Mouse (Mus musculus) cerebellum, adult (tissue): ENCODE measurements around the gene Egfl7.

Source experiments
- ATAC-seq: cut with Nextera tagmentation; 2 replicates; pipeline ENCODE4 v1.9.2; 2017; ENCODE audit warnings: mild to moderate bottlenecking, moderate library complexity, mixed read lengths; ENCODE audit not compliant: insufficient number of reproducible peaks, low FRiP score, low TSS enrichment

The Egfl7 gene

DNA sequence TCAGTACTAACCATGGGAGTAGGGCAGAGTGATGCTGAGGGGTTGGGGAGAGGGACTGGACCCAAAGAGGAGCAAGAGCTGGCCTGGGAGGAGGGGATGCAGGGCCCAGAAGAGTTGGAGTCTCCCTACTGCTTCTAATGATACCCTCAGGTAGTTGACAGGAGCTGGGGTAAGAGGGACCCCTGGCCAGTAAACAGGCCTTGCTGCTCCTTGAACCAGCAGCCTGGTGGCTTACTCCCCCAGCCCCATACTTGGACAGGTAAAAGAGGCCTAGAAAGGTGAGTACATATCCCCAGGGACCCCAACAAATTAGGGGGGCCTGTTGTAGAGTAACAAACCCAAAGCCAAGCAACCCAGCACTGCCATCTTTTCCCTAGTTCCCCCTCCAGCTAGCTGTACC lies 29.0 kb downstream of the Egfl7 start:
- ATAC-seq: no peak

DNA sequence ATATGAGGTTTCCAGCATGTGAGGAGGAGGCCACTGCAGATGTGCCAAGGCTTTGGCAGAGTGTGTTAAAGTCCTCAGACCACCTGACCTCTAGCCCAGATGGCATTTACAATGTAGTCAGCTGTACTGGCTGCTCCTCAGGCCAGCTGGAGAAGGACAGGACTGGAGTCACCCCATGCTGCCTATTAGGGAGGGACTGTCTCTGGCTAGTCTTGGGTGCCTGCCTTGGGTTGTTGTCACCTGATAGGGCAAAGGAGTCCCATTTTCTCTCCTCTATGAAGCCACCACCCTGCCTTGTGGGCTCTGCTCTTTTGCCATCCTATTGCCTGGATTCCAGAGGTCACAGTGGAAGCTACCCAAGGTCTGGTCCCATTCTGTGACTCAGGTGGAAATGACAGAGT lies 29.4 kb downstream of the Egfl7 start:
- no peak for ATAC-seq

DNA sequence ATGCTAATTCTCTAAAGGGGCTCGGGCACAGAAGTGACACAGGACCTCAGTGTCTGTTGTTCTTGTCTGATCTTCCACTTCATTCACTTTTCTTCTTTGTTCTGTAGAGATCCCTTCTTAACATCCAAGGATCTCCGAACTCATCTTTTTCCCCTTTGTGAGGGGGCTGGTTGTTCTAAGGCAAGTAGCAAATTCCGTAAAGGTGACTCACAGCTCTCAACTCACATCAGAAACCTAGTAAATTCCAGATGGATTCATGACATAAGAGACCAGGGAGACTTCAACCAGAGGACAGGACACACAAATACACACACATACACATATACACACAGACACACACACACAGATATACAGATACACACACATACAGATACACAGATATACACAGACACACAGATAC lies 30.7 kb downstream of the Egfl7 start:
- ATAC-seq: no peak

DNA sequence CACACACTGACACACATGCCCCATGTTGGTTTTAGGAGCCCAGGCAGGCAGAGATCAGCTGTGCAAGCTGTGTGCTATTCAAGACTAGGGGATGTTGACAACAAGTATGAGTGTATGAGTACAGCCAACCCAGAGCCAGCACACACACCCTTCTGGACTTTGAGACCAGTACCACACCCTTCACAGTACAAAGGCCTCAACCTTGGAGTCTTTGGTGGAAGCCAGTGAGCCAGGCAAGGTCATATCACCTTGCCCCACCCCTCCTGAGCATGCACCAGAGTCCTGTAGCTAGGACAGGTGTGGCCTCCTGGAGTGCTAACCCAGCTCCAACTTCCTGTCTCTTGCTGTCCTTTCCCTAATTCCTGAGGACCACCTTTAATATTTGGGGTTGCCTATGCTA lies 31.2 kb downstream of the Egfl7 start:
- no peak for ATAC-seq

DNA sequence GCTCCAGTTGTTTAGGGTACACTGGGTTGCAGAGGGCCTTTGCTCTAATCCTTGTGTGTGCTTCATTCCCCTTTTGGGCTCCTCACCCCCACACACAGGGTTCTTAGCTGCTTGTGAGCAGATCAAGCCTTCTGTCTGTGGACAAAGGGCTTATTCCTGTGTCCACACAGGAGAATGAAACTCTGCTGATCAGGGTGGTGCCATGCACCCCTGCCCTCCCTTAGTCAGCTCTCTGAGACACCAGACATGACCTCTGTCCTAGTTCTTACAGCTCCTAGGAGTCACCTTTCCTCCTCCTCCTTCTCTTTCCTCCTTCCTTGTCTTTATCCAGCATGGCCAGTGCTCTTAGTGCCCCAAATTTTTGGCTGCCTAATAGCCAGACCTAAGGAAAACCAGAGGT lies 32.1 kb downstream of the Egfl7 start:
- no peak for ATAC-seq

DNA sequence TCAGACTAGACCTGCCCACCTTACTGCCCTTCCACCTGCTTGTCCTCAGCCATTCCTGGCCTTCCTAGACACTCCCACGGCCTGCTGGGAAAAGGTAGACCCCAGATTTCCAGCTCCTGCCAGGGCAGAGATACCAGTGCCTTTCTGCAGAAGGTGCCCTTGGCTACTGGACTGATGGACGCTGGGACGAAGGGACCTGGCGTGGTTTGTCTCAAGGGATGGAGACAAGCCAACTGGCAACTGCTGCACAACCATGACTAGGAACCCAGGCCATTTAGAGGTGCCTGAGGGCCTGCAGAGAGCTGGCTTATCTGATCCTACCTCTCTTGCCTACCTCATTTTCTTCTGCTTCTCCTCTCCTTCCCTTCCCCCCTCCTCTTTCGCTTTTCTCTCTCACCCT lies 35.1 kb downstream of the Egfl7 start:
- no peak for ATAC-seq

DNA sequence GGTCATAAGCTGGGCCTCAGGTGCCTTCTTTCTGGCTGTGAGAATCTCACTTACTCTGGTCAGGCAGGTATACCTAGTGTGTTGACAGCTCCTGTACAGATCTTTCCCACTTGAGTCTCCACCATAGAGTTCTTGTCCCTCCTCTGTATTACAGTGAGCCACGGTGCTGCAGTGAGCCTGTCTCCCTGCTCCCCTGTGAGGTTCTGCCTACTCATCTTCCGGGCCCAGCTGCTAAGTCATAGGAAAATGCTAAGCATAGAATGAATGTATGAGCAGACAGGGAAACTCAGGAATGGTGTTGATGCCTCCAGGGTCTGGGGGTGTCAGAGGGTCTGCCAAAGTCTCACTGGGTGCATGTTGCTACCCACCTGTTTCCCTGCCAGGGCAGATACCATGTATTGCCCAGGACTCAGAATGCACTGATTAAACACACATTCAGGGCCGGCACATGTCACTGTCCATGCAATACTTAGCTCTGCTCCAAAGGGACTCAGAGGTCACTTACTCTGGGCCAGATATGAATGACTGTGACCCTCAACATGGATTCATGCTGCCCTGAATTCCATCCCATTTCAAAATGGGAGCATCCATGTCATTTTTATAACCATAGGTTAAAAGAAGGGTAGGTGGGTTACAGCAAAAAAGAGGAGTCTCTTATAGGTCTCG lies 35.8 kb downstream of the Egfl7 start:
- ATAC-seq: no peak

DNA sequence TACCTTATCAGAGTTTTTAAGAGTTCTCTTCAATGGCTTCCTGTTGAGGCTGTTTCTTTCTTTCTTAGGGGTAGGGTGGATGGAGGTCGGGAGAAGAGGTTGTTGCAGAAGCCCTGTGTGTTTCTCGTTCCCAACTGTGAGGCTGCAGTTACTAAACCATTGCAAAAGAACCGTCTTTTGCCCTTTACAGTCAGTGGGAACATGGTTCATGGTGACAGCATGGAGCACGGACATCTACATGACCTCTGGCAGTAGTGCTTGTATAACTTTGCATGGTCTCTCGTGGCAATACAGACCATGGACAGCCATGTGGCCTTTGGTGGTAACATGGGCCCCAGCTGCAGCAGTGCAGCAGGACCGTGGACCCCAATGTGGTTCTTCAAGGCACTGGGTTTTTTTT lies 37.5 kb downstream of the Egfl7 start:
- ATAC-seq: no peak

DNA sequence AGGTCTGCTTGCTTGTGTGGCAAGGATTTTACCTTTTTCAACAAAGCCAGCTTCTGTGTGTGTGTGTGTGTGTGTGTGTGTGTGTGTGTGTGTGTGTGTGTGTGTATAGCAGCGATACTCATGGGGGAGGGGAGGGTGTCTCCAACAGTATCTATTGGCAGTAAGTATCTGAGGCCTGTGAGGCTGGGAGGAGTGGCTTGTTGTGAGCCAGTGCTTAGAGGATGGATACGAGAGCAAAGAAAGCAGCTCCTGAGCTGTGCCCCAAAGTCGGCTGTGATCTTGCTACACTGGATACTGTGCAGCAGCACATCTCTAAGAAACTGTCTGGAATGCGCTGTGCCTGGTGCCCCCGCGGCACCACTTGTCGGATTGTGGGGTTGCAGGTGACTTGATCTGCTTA lies 38.1 kb downstream of the Egfl7 start:
- ATAC-seq: no peak

DNA sequence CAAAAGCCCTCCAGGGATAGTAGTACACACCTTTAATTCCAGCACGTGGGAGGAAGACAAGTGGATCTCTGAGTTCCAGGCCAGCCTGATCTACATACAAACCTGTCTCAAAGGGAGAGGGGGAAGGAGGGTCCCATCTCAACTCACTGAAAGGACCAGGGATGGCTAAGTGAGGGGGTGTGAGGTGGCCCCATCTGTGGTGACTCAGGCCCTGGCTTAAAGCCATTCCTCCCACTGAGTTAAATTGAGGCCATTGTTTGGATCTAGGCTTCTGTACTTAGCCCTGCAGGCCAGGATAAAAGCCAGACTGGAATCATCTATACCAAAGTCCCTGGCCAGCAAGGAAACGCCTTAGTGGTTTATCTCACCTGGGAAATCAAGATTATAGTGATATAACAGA lies 41.4 kb downstream of the Egfl7 start:
- no peak for ATAC-seq

DNA sequence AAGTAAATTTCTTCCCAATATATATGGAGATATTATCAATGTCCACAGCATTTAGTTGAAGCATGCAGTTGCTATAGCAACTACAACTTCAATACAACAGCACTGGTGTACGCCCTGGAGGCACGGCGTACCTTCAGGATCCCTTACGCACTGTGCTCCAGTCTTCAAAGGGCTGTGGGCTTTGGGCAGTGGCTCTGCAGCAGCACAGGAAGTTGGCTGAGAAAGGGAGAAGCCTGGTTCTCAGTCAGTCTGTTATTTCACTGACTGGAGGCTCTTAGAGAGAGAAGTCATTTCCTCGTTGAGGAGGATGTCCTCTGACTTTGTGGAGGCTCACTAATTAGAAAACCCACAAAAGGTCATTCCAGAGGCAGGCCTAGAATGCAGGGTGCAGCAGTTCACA lies 43.2 kb downstream of the Egfl7 start:
- ATAC-seq: no peak

DNA sequence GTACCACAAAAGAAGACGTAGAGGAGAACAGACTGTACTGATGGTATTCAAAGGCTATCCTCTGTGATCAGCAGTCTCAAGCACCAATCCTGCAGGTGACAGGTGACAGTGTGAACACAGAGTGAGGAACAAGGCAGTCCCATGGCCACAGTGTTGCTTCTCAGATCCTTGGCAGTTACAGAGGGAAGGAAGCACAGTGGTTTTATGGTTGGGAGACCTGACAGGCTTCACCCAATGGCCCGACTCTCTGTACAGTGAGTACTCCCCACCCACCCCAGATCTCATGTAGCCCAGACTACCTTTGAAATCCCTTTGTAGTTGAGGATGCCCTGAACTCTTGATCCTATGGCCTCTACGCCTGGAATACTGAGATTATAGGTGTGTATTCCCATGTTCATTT lies 45.6 kb downstream of the Egfl7 start:
- ATAC-seq: no peak

DNA sequence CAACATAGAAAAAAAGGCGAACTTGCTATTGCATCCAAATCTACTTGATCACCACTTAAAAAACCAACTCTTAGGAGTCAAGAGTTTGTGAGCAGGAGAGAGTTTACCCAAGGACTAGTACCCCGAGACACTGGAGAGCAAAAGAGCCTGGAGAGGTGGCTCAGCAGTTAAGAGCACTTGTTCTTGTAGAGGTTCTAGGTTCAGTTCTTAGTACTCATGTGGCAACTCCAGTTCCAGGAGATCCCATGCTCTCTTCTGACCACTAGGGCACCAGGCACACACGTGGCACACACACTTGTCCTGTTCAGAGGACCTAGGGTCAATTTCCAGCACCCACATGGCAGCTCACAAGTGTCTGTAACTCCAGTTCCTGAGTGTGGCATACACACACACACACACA lies 46.3 kb downstream of the Egfl7 start:
- ATAC-seq: no peak

DNA sequence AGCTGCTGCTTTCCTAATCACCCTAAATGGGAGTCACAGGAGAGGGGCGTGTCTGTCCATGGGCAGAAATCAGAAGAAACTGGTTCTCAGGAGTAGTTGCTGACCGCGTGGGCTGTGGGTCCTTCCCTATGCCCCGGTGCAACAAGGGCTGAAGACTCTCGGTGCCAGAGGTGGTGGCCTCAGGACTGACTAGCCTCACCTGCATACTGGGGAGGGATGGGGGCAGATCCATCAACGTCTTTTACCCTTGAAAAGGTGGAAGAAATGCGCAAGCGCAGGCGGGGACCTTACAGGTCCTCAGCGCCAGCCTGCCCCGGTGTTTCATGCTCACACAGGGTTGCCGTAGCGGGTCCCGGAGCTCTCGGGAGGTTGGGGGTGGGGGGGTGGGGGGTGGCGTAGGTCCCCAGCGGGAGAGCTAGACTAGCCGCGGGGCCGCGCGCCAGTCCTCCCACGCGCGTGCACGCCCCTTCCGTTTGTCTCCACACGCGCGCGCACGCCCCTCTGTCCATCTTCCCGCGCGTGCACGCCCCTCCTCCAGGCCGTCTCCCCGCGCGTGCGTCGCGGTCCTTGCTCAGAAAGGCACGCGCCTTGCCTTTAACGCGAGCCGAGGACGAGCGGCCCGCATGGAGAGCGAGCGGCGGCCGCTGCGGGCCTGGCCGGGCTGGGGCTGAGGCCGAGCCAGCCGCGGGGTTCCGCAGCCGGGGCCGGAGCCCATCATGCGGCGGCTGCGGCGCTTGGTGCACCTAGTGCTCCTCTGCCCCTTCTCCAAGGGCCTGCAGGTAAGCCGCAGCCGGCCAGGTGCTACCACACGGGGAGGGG lies 48.3 kb downstream of the Egfl7 start, which contains the start of gene Fam69b:
Gene Fam69b (plus strand): TSS at position 537 of the 819 bp plus-strand sequence.
- ATAC-seq: peak; percentile 75

DNA sequence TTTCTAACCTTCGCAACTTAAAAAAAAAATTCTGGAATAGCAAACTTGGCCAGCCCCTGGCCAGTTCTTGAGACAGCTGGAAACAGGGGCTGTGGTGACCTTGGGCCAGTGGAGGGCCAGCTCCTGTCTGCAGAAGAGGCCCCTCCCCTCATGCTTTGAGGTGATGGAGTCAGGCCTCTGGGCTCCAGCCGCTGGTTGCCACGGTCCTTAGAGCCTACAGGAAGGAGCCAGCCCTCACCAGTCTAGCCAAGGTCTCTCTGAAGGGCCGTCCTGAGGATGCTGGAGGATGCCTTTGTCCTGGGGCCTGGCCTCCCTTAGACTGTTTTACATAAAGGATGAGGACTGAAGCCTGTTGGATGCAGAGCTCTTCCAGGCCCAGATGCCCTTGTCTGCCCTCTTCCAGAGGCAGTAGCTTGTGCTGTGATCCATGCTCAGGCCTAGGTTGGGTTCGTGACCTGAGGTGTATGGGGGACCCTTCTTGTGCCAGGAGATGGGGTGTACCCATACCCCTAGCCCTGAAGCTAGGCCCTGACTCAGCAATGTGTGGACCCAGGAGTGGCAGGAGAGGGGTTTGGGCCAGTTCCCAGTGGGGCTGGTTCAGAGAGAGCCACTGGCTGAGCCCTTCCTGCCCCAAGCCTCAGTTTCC lies 49.1 kb downstream of the Egfl7 start:
- peak; percentile 61 for ATAC-seq

DNA sequence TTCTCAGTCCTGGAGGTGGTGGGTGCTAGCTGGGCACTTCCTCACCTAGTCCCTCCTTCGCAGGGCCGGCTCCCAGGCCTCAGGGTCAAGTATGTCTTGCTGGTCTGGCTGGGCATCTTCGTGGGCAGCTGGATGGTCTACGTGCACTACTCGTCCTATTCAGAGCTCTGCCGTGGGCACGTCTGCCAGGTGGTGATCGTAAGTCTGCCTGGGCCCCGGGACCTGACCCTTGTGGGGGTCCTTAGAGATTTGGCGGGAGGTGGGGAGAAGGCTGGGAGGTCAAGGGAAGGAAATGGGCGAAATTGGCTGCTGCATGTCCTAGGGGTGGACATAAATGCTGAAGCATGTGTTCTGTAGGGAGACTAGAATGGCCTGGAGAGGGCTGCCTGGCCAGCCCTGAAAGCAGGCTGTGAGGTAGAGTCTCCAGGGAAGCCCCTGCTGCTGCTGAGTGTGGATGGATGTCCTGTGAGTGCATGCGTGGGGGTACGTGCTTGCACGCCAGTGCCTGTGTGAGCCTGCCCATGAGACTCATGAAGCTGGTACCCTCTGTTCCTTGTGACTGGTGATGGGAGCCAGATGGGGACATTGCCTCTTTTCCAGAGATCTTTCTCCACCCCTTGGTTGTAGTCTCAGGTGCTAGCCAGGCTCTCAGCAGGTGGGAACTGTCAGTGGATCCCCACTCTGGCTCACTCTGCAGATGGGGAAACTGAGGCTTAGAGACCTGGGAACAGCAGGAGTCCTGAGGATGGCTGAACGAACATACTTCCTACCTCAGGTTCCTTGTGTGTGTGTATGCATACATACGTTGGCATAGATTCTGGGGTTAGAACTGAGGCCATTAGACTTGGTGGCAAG lies 53.0 kb downstream of the Egfl7 start:
- ATAC-seq: no peak

DNA sequence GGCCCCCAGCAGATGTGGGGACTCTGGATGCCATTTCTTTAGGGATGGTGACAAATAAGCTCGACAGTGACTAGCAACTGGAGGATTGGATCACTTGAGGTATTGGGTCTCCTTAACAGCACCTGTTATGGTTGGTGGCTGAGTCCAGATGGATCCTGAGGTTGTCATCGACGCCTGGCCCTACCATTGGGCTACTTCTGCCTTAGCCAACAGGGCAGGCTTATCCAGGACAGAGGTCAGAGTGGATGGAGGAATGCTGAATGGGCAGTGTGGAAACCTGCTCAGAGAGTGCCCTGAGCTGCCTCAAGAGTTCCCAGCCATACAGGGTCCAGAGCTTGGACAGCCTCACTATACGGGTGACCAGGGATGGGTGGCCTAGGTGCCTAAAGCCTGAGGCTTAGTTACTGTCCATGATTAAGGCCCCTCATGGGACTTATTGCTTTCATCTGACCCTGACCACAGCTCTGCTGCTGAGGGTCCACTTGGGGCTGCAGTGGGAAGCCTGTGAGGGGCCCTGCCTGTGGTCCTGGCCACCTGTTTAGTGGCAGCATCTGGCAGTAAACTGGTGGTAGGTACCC lies 54.2 kb downstream of the Egfl7 start:
- ATAC-seq: no peak

DNA sequence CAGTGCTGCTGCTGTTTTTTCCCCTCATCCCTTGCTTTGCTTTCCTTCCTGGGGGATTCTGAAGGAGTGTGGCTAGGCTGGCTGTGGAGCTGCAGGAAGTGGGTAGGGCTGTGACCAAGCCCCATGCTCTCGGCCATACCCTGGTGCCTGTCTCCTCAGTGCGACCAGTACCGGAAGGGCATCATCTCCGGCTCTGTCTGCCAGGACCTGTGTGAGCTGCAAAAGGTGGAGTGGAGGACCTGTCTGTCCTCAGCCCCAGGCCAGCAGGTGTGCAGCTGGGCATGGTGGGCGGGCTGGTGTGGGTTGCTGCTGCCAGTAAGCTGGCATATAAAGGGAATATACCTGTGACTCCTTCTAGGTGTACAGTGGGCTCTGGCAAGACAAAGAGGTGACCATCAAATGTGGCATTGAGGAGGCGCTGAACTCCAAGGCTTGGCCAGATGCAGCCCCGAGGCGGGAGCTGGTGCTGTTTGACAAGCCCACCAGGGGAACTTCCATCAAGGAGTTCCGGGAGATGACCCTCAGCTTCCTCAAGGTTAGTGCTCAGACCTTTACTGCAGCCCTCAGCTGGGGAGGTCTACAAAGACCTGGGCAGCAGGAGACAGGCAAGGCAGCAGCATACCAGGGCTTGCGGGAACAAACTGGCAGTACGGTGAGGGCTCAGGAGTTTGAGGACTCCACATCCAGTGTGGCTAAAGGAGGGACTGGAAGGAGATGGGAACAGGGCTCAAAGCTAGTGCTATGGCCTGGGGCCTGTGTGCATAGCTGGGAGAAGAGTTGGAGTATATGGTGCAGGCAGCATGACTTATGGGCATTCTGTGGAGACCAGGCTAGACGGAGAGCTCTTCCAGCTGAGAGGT lies 55.0 kb downstream of the Egfl7 start:
- no peak for ATAC-seq
